Comparison of ENCODE assay signal across 10 mouse cellular contexts in the genomic region with DNA sequence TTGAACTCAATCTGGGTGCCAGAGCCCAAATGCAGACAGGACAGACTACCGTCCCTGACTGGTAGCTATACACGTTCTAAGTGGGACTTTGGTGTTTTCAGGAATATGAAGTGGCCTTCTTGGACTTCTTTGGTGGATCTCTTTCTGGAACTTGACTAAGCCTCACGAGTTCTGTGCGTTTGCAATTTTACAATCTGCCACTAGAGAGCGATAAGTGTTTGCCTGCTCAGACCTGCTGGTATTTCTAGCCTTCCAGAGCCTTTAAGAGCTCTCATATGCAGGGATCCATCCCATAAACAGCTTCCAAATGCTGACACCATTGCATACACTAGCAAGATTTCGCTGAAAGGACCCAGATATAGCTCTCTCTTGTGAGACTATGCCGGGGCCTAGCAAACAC. TPM values are rescaled to one million over a fixed set of nuclear protein-coding genes. Genes with fewer than 3 reads are reported as not detected.
DNase-seq lines count a peak whose midpoint lies in the region; ATAC-seq lines count a peak whose summit lies in the region.
"Not testable (repeated sequence)": the region's sequence is repeated elsewhere in the genome, so short reads cannot be mapped to it uniquely, and the experiment has no call there.
"Had no signal": no experiment of that assay in that cellular context is flagged by ENCODE, and none has a peak within 500 bp of the region (broad histone marks: within the 10 kb centered on the region; RNA-seq: fewer than 3 reads in every experiment).

No protein-coding gene starts in this region.

- H3K9me3 ChIP-seq in intestine, embryonic 14.5 days (ENCODE audit: control insufficient read depth, low read length): not testable (repeated sequence)

- H3K27me3 ChIP-seq in intestine, embryonic 14.5 days (replicated peaks; ENCODE audit: control insufficient read depth, insufficient read depth, low read length): not testable (repeated sequence)

- not testable (repeated sequence) for H3K36me3 ChIP-seq in intestine, embryonic 14.5 days (ENCODE audit: control insufficient read depth, insufficient read depth, low read length)

- not testable (repeated sequence) for H3K9ac ChIP-seq in intestine, embryonic 14.5 days (ENCODE audit: low read length)

- H3K27ac ChIP-seq in intestine, embryonic 14.5 days (ENCODE audit: low read depth): not testable (repeated sequence)

- ATAC-seq in common myeloid progenitor, adult 5-6 weeks (replicated peaks; ENCODE audit: low read depth, poor library complexity, severe bottlenecking): peak; percentile 92
- ATAC-seq in intestine, embryonic 14.5 days (replicated peaks; ENCODE audit: low FRiP score, low TSS enrichment, low read depth): not testable (repeated sequence)
- ATAC-seq in megakaryocyte, adult 5-6 weeks (ENCODE audit: poor library complexity, severe bottlenecking): peak; percentile 87

- WGBS in intestine, embryonic 14.5 days: 6% methylated on average over 6 of the region's 7 CpGs

- not testable (repeated sequence) for H3K4me3 ChIP-seq in intestine, embryonic 14.5 days (ENCODE audit: low read depth, low read length)

- peak; percentile 49 to 54 for DNase-seq in B cell, adult 2 months
- DNase-seq in adrenal gland, adult 2 months: peak; percentile 55
- peak; percentile 28 to 37 for DNase-seq in frontal cortex, postnatal 14 days (ENCODE audit: low spot score in 2 of 2)
- peak; percentile 55 for DNase-seq in intestine, embryonic 14.5 days (ENCODE audit: low spot score)
- DNase-seq in left cerebral cortex, adult 11 months (ENCODE audit: low spot score): peak; percentile 68
- DNase-seq in right cerebral cortex, postnatal 10 days (ENCODE audit: low spot score in 2 of 2): peak; percentile 61 to 77

- H3K4me2 ChIP-seq in intestine, embryonic 14.5 days (ENCODE audit: low read length): not testable (repeated sequence)

- H3K4me1 ChIP-seq in intestine, embryonic 14.5 days (replicated peaks; ENCODE audit: control insufficient read depth, insufficient read depth, low read length): not testable (repeated sequence)

RNA-seq across cellular contexts. Expression of gene Mpc1, which starts 18.1 kb away (rescaled TPM):
- 100 to 1,000 TPM; 296 to 304 TPM for total RNA-seq in adrenal gland, adult 2 months (2021)
- 92.5 and 121 TPM in 2 replicates for polyA plus RNA-seq in adrenal gland, adult 2 months (2012; rRNA removed)
- 113 TPM in 2 replicates for total RNA-seq in common myeloid progenitor, adult 5-6 weeks (2017)
- 168 and 170 TPM in 2 replicates for polyA plus RNA-seq in intestine, embryonic 14.5 days (2014; fragmentation: Nextera tagmentation; extraction: Ambion mirVana)
- 198 and 227 TPM in 2 replicates for total RNA-seq in megakaryocyte, adult 5-6 weeks (2015)
- 109 and 143 TPM in 2 replicates for total RNA-seq in megakaryocyte, adult 5-6 weeks (2017)

RNA-seq across cellular contexts. Expression of gene Ccr6, which starts 28.8 kb away (rescaled TPM):
- not detected for total RNA-seq in adrenal gland, adult 2 months (2021)
- 0.08 and 0.29 TPM in 2 replicates for polyA plus RNA-seq in adrenal gland, adult 2 months (2012; rRNA removed)
- total RNA-seq in common myeloid progenitor, adult 5-6 weeks (2017): not detected in 2 replicates
- 0.67 and 0.68 TPM in 2 replicates for polyA plus RNA-seq in intestine, embryonic 14.5 days (2014; fragmentation: Nextera tagmentation; extraction: Ambion mirVana)
- total RNA-seq in megakaryocyte, adult 5-6 weeks (2015): 0.47 TPM in 1 of 2 replicates, not detected in the other
- total RNA-seq in megakaryocyte, adult 5-6 weeks (2017): 0.12 and 0.62 TPM in 2 replicates
- total RNA-seq: gastrocnemius, postnatal 36 days had no signal
- polyA plus RNA-seq: myocyte had no signal

RNA-seq across cellular contexts. Expression of gene Sft2d1, which starts 46.3 kb away (rescaled TPM):
- 10 to 100 TPM; 32.8 to 39.7 TPM for total RNA-seq in adrenal gland, adult 2 months (2021)
- polyA plus RNA-seq in adrenal gland, adult 2 months (2012; rRNA removed): 108 and 123 TPM in 2 replicates
- 20.8 and 32.2 TPM in 2 replicates for total RNA-seq in common myeloid progenitor, adult 5-6 weeks (2017)
- 63.8 and 82.2 TPM in 2 replicates for polyA plus RNA-seq in intestine, embryonic 14.5 days (2014; fragmentation: Nextera tagmentation; extraction: Ambion mirVana)
- 249 and 340 TPM in 2 replicates for total RNA-seq in megakaryocyte, adult 5-6 weeks (2015)
- 60.2 and 62.4 TPM in 2 replicates for total RNA-seq in megakaryocyte, adult 5-6 weeks (2017)
